Mouse (Mus musculus): ENCODE results near the gene Fam229b.

- TF ChIP-seq CTCF (IDR thresholded peaks at IDR 0.05; ENCODE audit: low read depth, low read length) (no peak), POLR2A (IDR thresholded peaks at IDR 0.05; ENCODE audit: borderline replicate concordance, low read depth, low read length) (no peak)
Measured at GRCm38 (mm10) chr10:39167611-39168010, 33.9 kb upstream of the Fam229b start.
